Mouse (Mus musculus): ENCODE data around the gene Cuedc2.
A peak's percentile ranks its signal among the peaks of the same experiment; 100 is the strongest.

- TF ChIP-seq CTCF (IDR thresholded peaks at IDR 0.05; ENCODE audit: insufficient read depth, low read depth, low read length) = no peak
- 0 out of 2 replicates have a peak, but pooled peaks have one; percentile 22 for TF ChIP-seq POLR2A (IDR thresholded peaks at IDR 0.05; ENCODE audit: insufficient read depth, low read depth, low read length)
Measured at GRCm38 (mm10) chr19:46316846-46317545, 21.5 kb downstream of the Cuedc2 start.

Data from olfactory bulb, adult 2 months (tissue).